Mouse (Mus musculus) G1E-ER4 (cell line): Measurements from ENCODE around the gene Scnn1a. TPM values are rescaled to one million over a fixed set of nuclear protein-coding genes. Genes with fewer than 3 reads are reported as not detected.

Experiments used
- GATA1 ChIP-seq: IDR thresholded peaks from one replicate; pipeline ENCODE4 v1.8.0; 2012; ENCODE audit warnings: low read length, inconsistent platforms
- polyA plus RNA-seq: library from polyadenylated mRNA; stranded (reverse); fragments of >175 nt; gene quantifications from 2 replicates; pipeline ENCODE4 v1.2.3, GENCODE M21; 2012

The Scnn1a gene
- polyA plus RNA-seq, 1 experiment = not detected

- TF ChIP-seq GATA1 = no peak
Measured at GRCm38 (mm10) chr6:125303242-125303641, 17.2 kb upstream of the Scnn1a start.

- no peak for TF ChIP-seq GATA1
Measured at GRCm38 (mm10) chr6:125305465-125305864, 15.0 kb upstream of the Scnn1a start.

GRCm38 (mm10) chr6:125307091-125307490, 13.4 kb upstream of the Scnn1a start:
- no peak for TF ChIP-seq GATA1

- TF ChIP-seq GATA1 = no peak
Measured at GRCm38 (mm10) chr6:125308921-125309320, 11.5 kb upstream of the Scnn1a start.

GRCm38 (mm10) chr6:125309406-125309805, 11.1 kb upstream of the Scnn1a start:
- TF ChIP-seq GATA1 = no peak

GRCm38 (mm10) chr6:125312171-125312570, 8.3 kb upstream of the Scnn1a start:
- TF ChIP-seq GATA1 = no peak

GRCm38 (mm10) chr6:125312581-125313355, 7.7 kb upstream of the Scnn1a start:
- no peak for TF ChIP-seq GATA1

GRCm38 (mm10) chr6:125313546-125314230, 6.8 kb upstream of the Scnn1a start, which contains the start of gene Ltbr:
TSS of gene Ltbr (minus strand) at chr6:125313885.
- no peak for TF ChIP-seq GATA1

- TF ChIP-seq GATA1 = no peak
Measured at GRCm38 (mm10) chr6:125314231-125314563, 6.3 kb upstream of the Scnn1a start.

GRCm38 (mm10) chr6:125314746-125315145, 5.7 kb upstream of the Scnn1a start:
- no peak for TF ChIP-seq GATA1

GRCm38 (mm10) chr6:125317077-125317476, 3.4 kb upstream of the Scnn1a start:
- TF ChIP-seq GATA1 = no peak

GRCm38 (mm10) chr6:125318981-125319918, 1.2 kb upstream of the Scnn1a start:
- TF ChIP-seq GATA1 = no peak

- TF ChIP-seq GATA1 = no peak
Measured at GRCm38 (mm10) chr6:125319919-125320296, 551 bp upstream of the Scnn1a start.

GRCm38 (mm10) chr6:125321114-125321855, 826 bp downstream of the Scnn1a start:
- no peak for TF ChIP-seq GATA1

GRCm38 (mm10) chr6:125322794-125323193, 2.3 kb downstream of the Scnn1a start:
- TF ChIP-seq GATA1 = no peak
